23 mouse cellular contexts compared by ENCODE assay signal in the genomic region with DNA sequence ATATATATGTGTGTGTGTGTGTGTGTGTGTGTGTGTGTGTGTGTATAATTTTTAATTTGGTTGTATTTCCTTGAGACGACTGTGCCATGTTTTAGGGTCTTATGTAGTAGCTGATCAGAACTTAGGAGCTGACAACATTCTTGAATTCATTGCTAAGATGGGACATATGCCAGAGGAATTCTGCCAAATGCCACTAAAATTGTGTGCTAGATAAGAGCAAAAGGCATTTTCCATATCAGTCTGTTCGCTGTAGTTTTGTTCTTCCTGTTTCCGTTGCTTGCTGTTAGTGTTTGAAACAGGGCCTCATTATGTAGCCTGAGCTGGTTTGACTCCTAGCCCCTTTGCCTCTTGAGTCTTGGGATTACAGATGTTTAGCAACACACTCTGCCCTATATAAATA.
DNase-seq lines count a peak whose midpoint lies in the region; ATAC-seq and TF ChIP-seq lines count a peak whose summit lies in the region.
"Had no signal": no experiment of that assay in that cellular context is flagged by ENCODE, and none has a peak within 500 bp of the region (broad histone marks: within the 10 kb centered on the region; RNA-seq: fewer than 3 reads in every experiment).

No protein-coding gene starts in this region.

- ATAC-seq in erythroid progenitor cell, adult 5-6 weeks (replicated peaks; ENCODE audit: low FRiP score, poor library complexity, severe bottlenecking), result no peak
- ATAC-seq: inflammation-experienced regulatory T-cells, adult 6 months; midbrain, embryonic 15.5 days had no signal

- no peak for TF ChIP-seq POLR2A in brain, embryonic 14.5 days (IDR thresholded peaks at IDR 0.05; ENCODE audit: borderline replicate concordance, extremely low read depth, insufficient read depth, insufficient read length, poor library complexity, severe bottlenecking)

- no peak for TF ChIP-seq CTCF in brain, embryonic 14.5 days (IDR thresholded peaks at IDR 0.05; ENCODE audit: borderline replicate concordance, extremely low read depth, insufficient read depth, insufficient read length)

- DNase-seq in cerebellum, adult 9-11 months, result peak; percentile 30
- DNase-seq in cerebellum, adult 18-20 months, result no peak
- peak; percentile 28 for DNase-seq in layer of hippocampus, adult 9-11 months
- DNase-seq in layer of hippocampus, adult 8-10 months (ENCODE audit: low spot score in 2 of 2), result no peak
- peak; percentile 60 for DNase-seq in brain, embryonic 14.5 days (ENCODE audit: low read depth)
- no peak for DNase-seq in gastrocnemius, adult 18-20 months (ENCODE audit: low spot score)
- DNase-seq: adrenal gland, adult 2 months; adrenal gland, postnatal 36 days; cerebellum, adult 11 months; heart, adult 2 months; heart, postnatal 10 days; kidney, adult 11 months; kidney, postnatal 14 days; layer of hippocampus, postnatal 36 days; left cerebral cortex, postnatal 4 days; liver, embryonic 13.5 days; lung, adult 18-20 months; lung, postnatal 14 days; spleen, adult 18-20 months; thymus, postnatal 14 days had no signal

Comparison
In these comparisons a context has a peak if more than half of its experiments do, and no peak if none do; other contexts are left out.
1. DNase-seq: peak in cerebellum, adult 9-11 months (single experiment), layer of hippocampus, adult 9-11 months (single experiment) and brain, embryonic 14.5 days (single experiment); none in cerebellum, adult 18-20 months (0 of 2), layer of hippocampus, adult 8-10 months (0 of 2) and gastrocnemius, adult 18-20 months (single experiment).